Mouse (Mus musculus): Measurements from ENCODE around the gene Odr4. TPM values are rescaled to one million over a fixed set of nuclear protein-coding genes. Genes with fewer than 3 reads are reported as not detected.

Gene Odr4
- total RNA-seq, 2 experiments from 2014 or later = 20.7 to 24.5 TPM

DNA sequence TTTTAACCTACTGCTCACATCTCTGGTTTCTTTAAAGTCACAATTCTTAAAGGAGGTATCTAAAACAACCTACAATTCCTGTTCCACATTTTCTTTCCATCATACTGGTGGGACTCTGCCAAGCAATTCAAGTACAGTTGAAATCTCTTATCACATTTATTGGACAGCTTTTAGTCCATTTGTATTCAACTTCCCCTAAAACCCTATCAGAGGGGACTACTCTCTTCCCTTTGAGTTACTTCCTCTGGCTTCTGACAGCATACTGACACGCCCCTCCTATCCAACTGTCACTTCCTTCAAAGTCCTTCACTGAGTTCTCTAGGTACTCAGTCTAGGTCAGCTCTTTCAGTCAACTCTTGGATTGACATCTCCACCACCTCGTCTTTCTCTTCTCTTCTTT, 57.8 kb downstream of the Odr4 start:
- no peak for DNase-seq
- intact Hi-C loops (cut with DNase I) = no loop called here

DNA sequence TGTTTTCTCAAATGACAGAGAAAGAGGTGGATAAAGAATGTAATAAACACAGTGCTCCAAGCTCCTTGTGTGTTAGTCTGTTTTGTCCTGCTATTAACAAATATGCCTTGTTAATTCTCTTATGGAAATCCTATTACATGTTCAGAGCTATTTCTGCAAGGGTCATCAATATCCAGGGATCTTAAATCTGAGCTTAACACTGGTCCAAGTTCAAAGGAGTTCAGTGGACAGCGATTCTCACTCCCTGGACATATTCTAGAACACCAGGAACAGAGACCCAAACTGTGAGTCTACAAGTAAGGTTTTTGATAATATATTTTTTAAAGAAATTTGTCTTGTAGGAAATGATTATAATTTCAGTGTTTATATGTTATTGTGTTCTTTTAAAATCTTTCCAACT, 73.7 kb downstream of the Odr4 start, which contains the start of gene Pdc:
Pdc (plus strand) TSS at position 213 of the 400 bp plus-strand sequence.
- no peak for DNase-seq
- intact Hi-C loops (cut with DNase I) = no loop called here

Other genes with a start within 250 kb of the Odr4 start
- gene Pdc, start 73.7 kb downstream of the Odr4 start, total RNA-seq (2021) = not detected
- 100 to 1,000 TPM; 131 to 142 TPM for gene Tpr, start 242 bp downstream of the Odr4 start, total RNA-seq (2021)
- gene Prg4, start 73.1 kb upstream of the Odr4 start, total RNA-seq (2021) = 10 to 100 TPM; 13.8 to 16.7 TPM

Measured in heart, postnatal 36 days (tissue).